Mouse (Mus musculus) left cerebral cortex, postnatal 14 days (tissue): ENCODE measurements at regions not wholly inside any gene's neighbourhood (a gene's known extent, or its start where the extent isn't known, plus 50 kb on each side); places are given as distances from the start of the nearest gene placed in this dataset.
A peak's percentile ranks its signal among the peaks of the same experiment; 100 is the strongest.

Experiments used
- DNase-seq, 2 experiments: peaks; one replicate each; pipeline ENCODE4 v3.0.0; 2021 to 2022; ENCODE audit warnings: low spot score in 2 of 2, mixed read lengths in 1 of 2
- intact Hi-C: fragments of 180-260 bp; cut with DNase I; formaldehyde crosslinking; loops from one replicate; pipeline ENCODE4 v1.15.1; 2025

DNA sequence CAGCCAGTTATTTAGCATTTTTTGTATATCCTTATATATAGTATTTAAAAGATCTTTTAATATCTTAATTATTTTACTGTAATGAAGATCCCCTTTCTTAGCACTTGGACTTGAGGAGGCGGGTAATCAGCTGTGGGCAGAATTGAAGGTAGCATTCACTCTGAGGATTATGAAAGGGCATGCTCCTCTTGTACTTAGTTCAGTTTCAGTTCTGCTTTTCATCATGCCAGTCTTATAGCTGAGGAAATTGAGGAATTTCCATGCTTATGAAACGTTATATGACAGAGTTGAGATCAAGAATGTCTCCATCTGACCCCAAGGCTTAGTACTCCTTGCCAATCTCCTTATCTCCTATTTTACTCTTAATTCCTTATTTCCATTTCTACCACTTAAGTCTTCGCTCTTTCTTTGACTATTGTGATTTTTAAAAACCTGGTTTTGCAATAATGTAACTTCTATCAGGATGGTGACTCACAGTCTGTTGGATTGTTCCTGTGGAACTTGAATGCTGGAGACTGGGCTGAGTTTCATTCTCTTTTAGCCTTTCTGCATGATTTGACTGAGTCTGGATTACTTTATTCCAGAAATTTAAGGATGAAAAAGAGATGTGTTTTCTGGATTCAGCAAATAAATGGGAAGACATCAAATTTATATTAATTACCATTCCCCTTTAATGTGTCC is 133.6 kb downstream of the Papss1 start:
- DNase-seq = no peak
- intact Hi-C loops = no loop called here

DNA sequence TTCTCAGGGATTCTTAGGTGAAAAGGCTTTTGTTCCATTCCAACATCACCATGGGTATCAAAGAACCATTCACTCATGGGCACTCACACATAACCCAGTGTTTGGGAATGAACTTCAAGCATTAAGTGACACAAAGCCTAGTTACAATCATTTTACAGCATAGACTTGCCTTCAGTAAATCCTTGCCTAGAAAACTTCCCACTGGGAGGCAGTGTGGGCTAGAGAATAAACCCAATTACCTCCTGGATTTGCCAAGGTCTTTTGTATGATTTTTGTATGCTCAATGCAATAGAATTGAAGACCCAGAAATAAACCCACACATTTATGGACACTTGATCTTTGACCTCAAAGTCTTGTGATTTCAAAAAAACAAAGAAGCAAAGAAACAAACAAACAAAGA is 138.6 kb downstream of the Papss1 start:
- intact Hi-C loops = loop anchor here (10.0 kb wide), 1 partner anchor 1002 kb away; no protein-coding TSS in a partner anchor
- DNase-seq = peak; percentile 35 to 47

DNA sequence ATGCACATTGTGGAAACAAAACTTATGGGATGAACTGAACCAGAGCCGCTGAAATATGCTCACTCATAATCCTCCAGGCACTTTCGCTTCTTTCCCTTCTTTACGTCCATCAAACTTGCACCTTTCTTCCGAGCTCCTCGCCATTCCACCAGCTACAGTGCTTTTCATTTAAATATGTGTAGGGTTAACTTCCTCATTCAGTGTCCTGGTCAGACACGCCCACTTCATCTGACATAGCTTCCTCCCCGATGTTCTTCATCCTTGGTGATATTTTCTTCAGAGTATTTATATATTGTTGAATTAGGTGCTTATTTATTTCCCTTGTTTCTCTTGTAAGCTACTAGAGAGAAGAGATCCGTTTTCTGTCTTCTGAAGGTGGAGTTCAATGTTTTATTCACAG is 149.0 kb downstream of the Papss1 start:
- intact Hi-C loops = no loop called here
- DNase-seq = no peak

GRCm38 (mm10) chr3:131718761-131719160 is 154.2 kb downstream of the Papss1 start:
- DNase-seq = no peak
- intact Hi-C loops = no loop called here

GRCm38 (mm10) chr3:131728618-131729017 is 164.1 kb downstream of the Papss1 start:
- intact Hi-C loops = no loop called here
- no peak for DNase-seq

DNA sequence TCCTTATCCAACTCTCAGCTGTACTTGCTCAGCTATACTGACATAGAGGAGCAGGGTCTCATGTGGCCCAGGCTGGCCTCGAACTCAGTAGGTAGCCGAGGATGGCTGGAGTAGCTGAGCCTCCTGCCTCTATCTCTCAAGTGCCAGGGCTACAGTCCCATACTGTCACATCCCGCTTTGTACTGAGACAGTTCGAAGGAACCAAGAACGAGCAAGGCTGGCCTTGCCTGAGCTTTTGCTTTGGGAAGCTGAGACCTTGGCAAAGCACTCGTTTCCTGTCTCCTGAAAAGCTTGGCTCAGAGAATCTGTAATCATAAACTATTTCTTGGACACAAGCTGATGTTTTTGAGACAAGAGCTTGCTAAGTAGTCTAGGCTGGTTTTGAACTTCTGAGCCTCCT is 169.7 kb downstream of the Papss1 start:
- intact Hi-C loops = no loop called here
- DNase-seq = no peak

- intact Hi-C loops = no loop called here
- no peak for DNase-seq
These were observed 172.9 kb downstream of the Papss1 start for GRCm38 (mm10) chr3:131737461-131737860.

- DNase-seq = no peak
- intact Hi-C loops = no loop called here
These were observed 173.5 kb downstream of the Papss1 start for GRCm38 (mm10) chr3:131737953-131738598.

GRCm38 (mm10) chr3:131755537-131755936 is 191.0 kb downstream of the Papss1 start:
- intact Hi-C loops = no loop called here
- DNase-seq = no peak

- intact Hi-C loops = no loop called here
- no peak for DNase-seq
These were observed 191.6 kb downstream of the Papss1 start for GRCm38 (mm10) chr3:131756126-131756525.

GRCm38 (mm10) chr3:131769976-131770375 is 205.4 kb downstream of the Papss1 start:
- no peak for DNase-seq
- intact Hi-C loops = no loop called here

- DNase-seq = no peak
- intact Hi-C loops = no loop called here
These were observed 205.9 kb downstream of the Papss1 start for GRCm38 (mm10) chr3:131770486-131770885.

GRCm38 (mm10) chr3:131771863-131772546 is 207.4 kb downstream of the Papss1 start:
- DNase-seq = no peak
- intact Hi-C loops = no loop called here

- peak; percentile 4 to 5 for DNase-seq
- intact Hi-C loops = no loop called here
These were observed 208.0 kb downstream of the Papss1 start for GRCm38 (mm10) chr3:131772593-131772992.

DNA sequence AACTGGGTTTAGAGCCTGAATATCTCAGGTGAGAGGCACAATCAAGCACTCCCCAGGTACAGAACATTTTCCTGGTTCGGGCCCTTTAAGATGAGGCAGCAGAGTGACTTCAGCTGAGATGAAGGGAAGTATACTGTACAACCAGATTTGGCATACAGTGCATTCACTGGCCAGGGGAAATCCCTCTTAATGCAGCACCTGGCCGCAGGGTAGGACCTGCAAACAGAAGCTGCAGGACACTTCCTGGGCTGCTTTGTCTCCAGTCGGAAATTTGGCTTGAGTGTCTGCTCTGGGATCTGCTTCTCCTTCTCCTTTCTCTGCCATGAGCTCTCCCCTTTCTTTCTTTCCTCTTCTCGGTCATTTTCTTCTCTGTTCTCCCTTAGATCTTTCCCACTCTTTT is 210.9 kb downstream of the Papss1 start:
- intact Hi-C loops = no loop called here
- no peak for DNase-seq

- intact Hi-C loops = no loop called here
- DNase-seq = no peak
These were observed 212.1 kb downstream of the Papss1 start for GRCm38 (mm10) chr3:131776650-131777049.

GRCm38 (mm10) chr3:131779803-131780202 is 215.2 kb downstream of the Papss1 start:
- no peak for DNase-seq
- intact Hi-C loops = no loop called here

GRCm38 (mm10) chr3:131785524-131785923 is 221.0 kb downstream of the Papss1 start:
- intact Hi-C loops = no loop called here
- DNase-seq = no peak

DNA sequence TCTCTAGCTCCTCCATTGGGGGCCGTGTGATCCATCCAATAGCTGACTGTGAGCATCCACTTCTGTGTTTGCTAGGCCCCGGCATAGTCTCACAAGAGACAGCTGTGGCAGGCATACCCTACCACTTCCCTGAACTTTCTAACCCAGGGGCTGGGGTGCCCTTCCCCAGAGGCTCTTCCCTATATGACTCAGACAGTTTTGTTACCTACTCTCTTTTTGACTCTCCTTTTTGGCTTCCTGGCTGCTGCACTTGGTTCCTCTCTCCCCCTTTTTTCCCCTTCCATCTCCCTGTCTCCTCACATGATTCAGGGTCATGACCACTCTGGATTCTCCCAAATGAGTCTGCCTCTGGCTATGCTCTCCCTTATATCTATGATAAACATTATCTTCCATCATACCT is 223.8 kb downstream of the Papss1 start:
- intact Hi-C loops = no loop called here
- DNase-seq = no peak

GRCm38 (mm10) chr3:131789177-131789576 is 224.6 kb downstream of the Papss1 start:
- DNase-seq = no peak
- intact Hi-C loops = no loop called here

GRCm38 (mm10) chr3:131794056-131794455 is 229.5 kb downstream of the Papss1 start:
- intact Hi-C loops = no loop called here
- DNase-seq = no peak
